Mouse (Mus musculus) liver, embryonic 13.5 days (tissue): Measurements from ENCODE around the gene Lefty2. TPM values are rescaled to one million over a fixed set of nuclear protein-coding genes. Genes with fewer than 3 reads are reported as not detected.

Experiments
- ATAC-seq: fragments of 200-750 bp; cut with Nextera tagmentation; 2 replicates; pipeline ENCODE4 v1.8.0; 2017; ENCODE audit warnings: low read depth, mild to moderate bottlenecking, moderate number of reproducible peaks, moderate library complexity
- DNase-seq: peaks from one replicate; pipeline ENCODE4 v3.0.0; 2022
- H3K27ac ChIP-seq: fragments of 300-500 bp; sonication (generic); 2 replicates; pipeline ENCODE4 v1.5.1; 2015; ENCODE audit warnings: moderate library complexity, mild to moderate bottlenecking, inconsistent platforms
- H3K27me3 ChIP-seq: fragments of 300-500 bp; sonication (generic); 2 replicates; pipeline ENCODE4 v1.6.1; 2015; ENCODE audit warnings: mild to moderate bottlenecking, inconsistent platforms
- H3K36me3 ChIP-seq: fragments of 300-500 bp; sonication (generic); 2 replicates; pipeline ENCODE4 v1.6.1; 2015; ENCODE audit warnings: mild to moderate bottlenecking, inconsistent platforms
- H3K4me1 ChIP-seq: fragments of 300-500 bp; sonication (generic); replicated peaks from 2 replicates; pipeline ENCODE4 v1.6.1; 2015; ENCODE audit warnings: inconsistent platforms
- H3K4me2 ChIP-seq: fragments of 300-500 bp; sonication (generic); 2 replicates; pipeline ENCODE4 v1.6.1; 2015; ENCODE audit warnings: inconsistent platforms, mild to moderate bottlenecking, moderate library complexity
- H3K4me3 ChIP-seq: fragments of 300-500 bp; sonication (generic); replicated peaks from 2 replicates; pipeline ENCODE4 v1.5.1; 2015; ENCODE audit warnings: mild to moderate bottlenecking, inconsistent platforms
- H3K9ac ChIP-seq: fragments of 300-500 bp; sonication (generic); 2 replicates; pipeline ENCODE4 v1.6.1; 2015; ENCODE audit warnings: mild to moderate bottlenecking, inconsistent platforms
- H3K9me3 ChIP-seq: fragments of 300-500 bp; sonication (generic); replicated peaks from 2 replicates; pipeline ENCODE4 v1.6.1; 2016; ENCODE audit warnings: inconsistent platforms
- WGBS: fragments of 180-500 bp; shearing (Covaris S2); methylation state at CpG from one replicate; pipeline ENCODE4 v1.1.7; 2015; ENCODE audit not compliant: insufficient replicate concordance; 5-methylcytosine and 5-hydroxymethylcytosine counted together
- polyA plus RNA-seq: library from polyadenylated mRNA; unstranded; fragments of >200 nt; fragmentation: Nextera tagmentation; extraction: Ambion mirVana; gene quantifications from 2 replicates; pipeline ENCODE4 v1.2.1, GENCODE M21; 2015

Lefty2 gene
- polyA plus RNA-seq = not detected in 2 replicates

GRCm38 (mm10) chr1:180892808-180893207 is at the start of gene Lefty2:
TSS of gene Lefty2 (plus strand) at chr1:180893108.
- no peak within 1 kb of the TSS for H3K9ac ChIP-seq

GRCm38 (mm10) chr1:180848114-180848510 is 44.8 kb upstream of the Lefty2 start:
- H3K4me3 ChIP-seq = peak overlapping the region; percentile 47
- DNase-seq = peak; percentile 74
- H3K27ac ChIP-seq = peak overlapping the region; percentile 100
- no peaks in the 10 kb centered on the region for H3K9me3 ChIP-seq
- H3K4me2 ChIP-seq = peak overlapping the region; percentile 76
- 2% methylated on average over 9 of the region's 9 CpGs for WGBS
- peak; percentile 69 for ATAC-seq
- peak overlapping the region; percentile 86 for H3K9ac ChIP-seq
- no peaks in the 10 kb centered on the region for H3K27me3 ChIP-seq
- H3K4me1 ChIP-seq = peaks cover 56% of the 10 kb centered on the region
- peaks cover 4% of the 10 kb centered on the region; the same call in 1 of the 2 replicates for H3K36me3 ChIP-seq

More at GRCm38 (mm10) chr1:180892808-180893207, at the start of gene Lefty2:
- Histone ChIP-seq H3K4me1 (peaks cover 14% of the 10 kb centered on the region), H3K27ac (no peak within 1 kb of the TSS), H3K27me3 (peaks cover 69% of the 10 kb centered on the region), H3K36me3 (no peaks in the 10 kb centered on the region), H3K4me2 (no peak within 1 kb of the TSS), H3K4me3 (no peak within 1 kb of the TSS), H3K9me3 (no peaks in the 10 kb centered on the region)
- ATAC-seq (no peak), DNase-seq (no peak)
- 45% methylated on average over 10 of the region's 10 CpGs for WGBS

GRCm38 (mm10) chr1:180848511-180849241 is 44.2 kb upstream of the Lefty2 start:
- H3K36me3 ChIP-seq = peaks cover 8% of the 10 kb centered on the region

GRCm38 (mm10) chr1:180849701-180850301 is 43.1 kb upstream of the Lefty2 start:
- H3K27ac ChIP-seq = peak overlapping the region; percentile 100
- peaks cover 10% of the 10 kb centered on the region for H3K36me3 ChIP-seq
- peak overlapping the region; percentile 61 for H3K4me3 ChIP-seq
- 34% methylated on average over 11 of the region's 11 CpGs for WGBS
- ATAC-seq = no peak
- H3K4me2 ChIP-seq = peak overlapping the region; percentile 88
- H3K27me3 ChIP-seq = no peaks in the 10 kb centered on the region
- H3K9me3 ChIP-seq = no peaks in the 10 kb centered on the region
- peaks cover 64% of the 10 kb centered on the region for H3K4me1 ChIP-seq
- H3K9ac ChIP-seq = peak overlapping the region; percentile 86
- DNase-seq = peak; percentile 23

More at GRCm38 (mm10) chr1:180848511-180849241, 44.2 kb upstream of the Lefty2 start:
- H3K4me1 ChIP-seq = peaks cover 59% of the 10 kb centered on the region
- peak; percentile 6; the same call in 1 of the 2 replicates for ATAC-seq
- no peaks in the 10 kb centered on the region for H3K9me3 ChIP-seq
- 9% methylated on average over 11 of the region's 11 CpGs for WGBS
- no peaks in the 10 kb centered on the region for H3K27me3 ChIP-seq
- H3K4me3 ChIP-seq = peak overlapping the region; percentile 47
- H3K27ac ChIP-seq = peak overlapping the region; percentile 100
- peak overlapping the region; percentile 76 for H3K4me2 ChIP-seq
- peak overlapping the region; percentile 86 for H3K9ac ChIP-seq
- DNase-seq = peak; percentile 31

DNA sequence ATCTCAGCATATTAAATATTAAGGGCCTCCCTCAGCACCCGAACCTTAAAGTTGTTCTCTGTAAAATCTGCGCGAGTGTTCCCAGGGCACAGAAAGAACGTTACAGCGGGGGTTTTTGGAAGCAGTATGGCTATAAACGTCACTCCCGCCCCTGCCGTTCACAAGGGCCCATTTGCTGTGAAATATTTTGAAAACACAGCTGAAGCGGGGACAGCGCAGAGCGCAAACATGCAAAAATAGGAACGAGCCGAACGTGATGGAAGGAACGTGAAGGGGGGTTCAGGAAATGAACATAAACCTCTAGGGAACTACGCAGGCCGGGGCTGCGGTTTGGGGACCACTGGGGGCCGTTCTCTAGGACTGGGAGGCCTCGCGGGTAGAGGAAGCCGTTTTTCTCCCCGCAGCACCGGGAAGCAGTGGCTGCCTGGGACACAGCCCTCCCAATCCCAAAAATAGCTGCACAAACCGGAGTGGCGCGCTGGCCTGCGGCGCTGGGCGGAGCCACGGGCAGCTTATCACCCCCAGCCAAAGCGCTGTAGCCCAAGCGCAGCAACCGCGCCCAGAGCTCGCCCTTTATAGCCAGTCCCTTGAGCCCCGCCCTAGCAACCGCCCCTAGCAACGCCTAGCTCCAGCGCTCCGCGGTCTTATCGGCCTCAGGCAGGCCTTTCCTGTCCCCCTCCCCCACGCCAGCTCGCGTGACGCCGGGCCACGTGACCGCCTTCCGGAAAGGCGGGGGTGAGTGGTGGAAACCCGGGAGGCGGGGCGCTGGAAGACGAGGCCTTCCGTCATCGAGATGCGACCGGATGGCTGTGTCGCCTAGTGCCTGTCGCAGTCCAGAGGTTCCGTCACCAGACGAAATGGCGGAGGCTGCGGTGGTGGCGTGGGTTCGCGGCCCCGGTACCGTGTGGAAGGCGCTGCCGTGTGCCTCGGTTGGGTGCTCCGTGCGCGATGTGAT is 42.3 kb upstream of the Lefty2 start, which contains the start of gene Sde2:
Gene Sde2 (plus strand): TSS at position 812 of the 955 bp plus-strand sequence.
- peak; percentile 91 for ATAC-seq
- Histone ChIP-seq H3K36me3 (peaks cover 18% of the 10 kb centered on the region), H3K4me1 (peaks cover 65% of the 10 kb centered on the region), H3K4me3 (peak within 1 kb of the TSS; percentile 86), H3K9ac (peak within 1 kb of the TSS; percentile 87), H3K27me3 (no peaks in the 10 kb centered on the region), H3K4me2 (peak within 1 kb of the TSS; percentile 88), H3K9me3 (no peaks in the 10 kb centered on the region), H3K27ac (peak within 1 kb of the TSS; percentile 100)
- under 1% methylated on average over 77 of the region's 77 CpGs for WGBS
- DNase-seq = peak; percentile 100

GRCm38 (mm10) chr1:180858763-180859162 is 34.1 kb upstream of the Lefty2 start:
- peak overlapping the region; percentile 65; the same call in 1 of the 2 replicates for H3K27ac ChIP-seq
- H3K4me3 ChIP-seq = no peak overlapping the region
- H3K4me1 ChIP-seq = peaks cover 61% of the 10 kb centered on the region
- no peaks in the 10 kb centered on the region for H3K27me3 ChIP-seq
- peaks cover 89% of the 10 kb centered on the region for H3K36me3 ChIP-seq
- ATAC-seq (no peak), DNase-seq (no peak)
- H3K4me2 ChIP-seq = no peak overlapping the region
- H3K9ac ChIP-seq = no peak overlapping the region
- H3K9me3 ChIP-seq = no peaks in the 10 kb centered on the region

DNA sequence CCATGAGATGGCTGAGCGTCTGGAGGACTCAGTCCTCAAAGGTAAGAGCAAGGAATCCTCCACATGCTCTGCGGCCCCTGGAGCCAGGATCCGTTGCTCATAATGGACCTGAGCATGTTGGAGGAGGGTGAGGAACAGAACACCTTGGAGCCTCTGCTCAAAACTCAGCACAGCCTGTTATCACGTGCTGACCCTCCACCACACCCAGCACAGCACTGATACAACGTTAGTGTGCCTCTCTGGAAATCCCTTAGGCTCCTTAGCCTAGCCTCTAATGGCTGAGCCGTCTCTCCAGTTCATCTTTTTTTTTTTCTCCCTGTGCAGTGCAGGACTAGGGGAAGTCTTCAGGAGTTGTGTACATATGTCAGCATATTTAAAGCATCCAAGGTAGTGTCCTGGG is 32.9 kb upstream of the Lefty2 start:
- ATAC-seq (peak; percentile 76), DNase-seq (peak; percentile 29)
- Histone ChIP-seq H3K4me2 (peak overlapping the region; percentile 20; the same call in 1 of the 2 replicates), H3K4me3 (no peak overlapping the region; the same call in 1 of the 2 replicates), H3K36me3 (peaks cover 97% of the 10 kb centered on the region), H3K27ac (peak overlapping the region; percentile 65; the same call in 1 of the 2 replicates), H3K4me1 (peaks cover 58% of the 10 kb centered on the region), H3K9me3 (no peaks in the 10 kb centered on the region), H3K27me3 (no peaks in the 10 kb centered on the region), H3K9ac (peak overlapping the region; percentile 35; the same call in 1 of the 2 replicates)
- WGBS = 50% methylated on average over 6 of the region's 6 CpGs

- Histone ChIP-seq H3K4me1 (peaks cover 29% of the 10 kb centered on the region), H3K4me3 (no peak overlapping the region), H3K27me3 (no peaks in the 10 kb centered on the region), H3K27ac (peak overlapping the region; percentile 54; the same call in 1 of the 2 replicates), H3K4me2 (no peak overlapping the region), H3K9me3 (no peaks in the 10 kb centered on the region), H3K36me3 (peaks cover 97% of the 10 kb centered on the region), H3K9ac (no peak overlapping the region)
- no peak for DNase-seq
- ATAC-seq = peak; percentile 11; the same call in 1 of the 2 replicates
- 13% methylated on average over 1 of the region's 1 CpGs for WGBS
These were observed 29.3 kb upstream of the Lefty2 start for GRCm38 (mm10) chr1:180863606-180864005.

DNA sequence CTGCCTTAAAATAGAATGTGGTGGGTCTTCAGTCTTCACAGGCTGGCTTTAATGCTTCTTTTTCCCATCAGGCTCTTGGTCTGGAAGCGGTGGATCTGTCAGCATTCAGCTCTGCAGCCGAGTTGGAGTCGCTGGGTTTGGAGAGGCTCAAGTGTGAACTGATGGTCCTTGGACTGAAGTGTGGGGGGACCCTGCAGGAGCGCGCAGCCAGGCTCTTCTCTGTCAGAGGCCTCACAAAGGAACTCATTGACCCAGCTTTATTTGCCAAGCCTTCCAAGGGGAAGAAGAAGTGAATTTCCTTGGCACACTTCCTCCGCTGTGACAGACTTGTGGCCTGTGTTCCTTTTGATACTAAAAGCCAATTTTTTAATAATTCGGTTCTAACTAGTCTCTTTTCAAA is 26.9 kb upstream of the Lefty2 start:
- Histone ChIP-seq H3K9me3 (no peaks in the 10 kb centered on the region), H3K27ac (no peak overlapping the region), H3K4me2 (no peak overlapping the region), H3K4me1 (peaks cover 11% of the 10 kb centered on the region), H3K4me3 (no peak overlapping the region), H3K9ac (no peak overlapping the region), H3K27me3 (no peaks in the 10 kb centered on the region), H3K36me3 (peaks cover 74% of the 10 kb centered on the region)
- WGBS = 93% methylated on average over 7 of the region's 7 CpGs
- ATAC-seq (no peak), DNase-seq (no peak)

- H3K27ac ChIP-seq = no peak overlapping the region
- WGBS = 67% methylated on average over 13 of the region's 13 CpGs
- no peaks in the 10 kb centered on the region for H3K9me3 ChIP-seq
- no peak overlapping the region for H3K4me3 ChIP-seq
- no peak overlapping the region for H3K9ac ChIP-seq
- peaks cover 17% of the 10 kb centered on the region for H3K27me3 ChIP-seq
- ATAC-seq (no peak), DNase-seq (no peak)
- H3K4me2 ChIP-seq = no peak overlapping the region
- H3K36me3 ChIP-seq = peaks cover 34% of the 10 kb centered on the region
- peaks cover 8% of the 10 kb centered on the region for H3K4me1 ChIP-seq
These were observed 22.7 kb upstream of the Lefty2 start for GRCm38 (mm10) chr1:180870122-180870650.
